Mouse (Mus musculus) layer of hippocampus, postnatal 36 days (tissue): ENCODE data around the gene Ncor2. TPM values are rescaled to one million over a fixed set of nuclear protein-coding genes. Genes with fewer than 3 reads are reported as not detected.

Experiments used
- DNase-seq, 2 experiments: peaks; one replicate each; pipeline ENCODE4 v3.0.0; 2022
- total RNA-seq, 2 experiments: library from RNA; stranded (reverse); gene quantifications; 2 replicates each; pipeline ENCODE4 v1.2.3; 2021

Ncor2 gene
- total RNA-seq, 2 experiments from 2014 or later, result 266 to 300 TPM

- no peak for DNase-seq
Observed at GRCm38 (mm10) chr5:125015576-125015975, 163.4 kb downstream of the Ncor2 start.

DNA sequence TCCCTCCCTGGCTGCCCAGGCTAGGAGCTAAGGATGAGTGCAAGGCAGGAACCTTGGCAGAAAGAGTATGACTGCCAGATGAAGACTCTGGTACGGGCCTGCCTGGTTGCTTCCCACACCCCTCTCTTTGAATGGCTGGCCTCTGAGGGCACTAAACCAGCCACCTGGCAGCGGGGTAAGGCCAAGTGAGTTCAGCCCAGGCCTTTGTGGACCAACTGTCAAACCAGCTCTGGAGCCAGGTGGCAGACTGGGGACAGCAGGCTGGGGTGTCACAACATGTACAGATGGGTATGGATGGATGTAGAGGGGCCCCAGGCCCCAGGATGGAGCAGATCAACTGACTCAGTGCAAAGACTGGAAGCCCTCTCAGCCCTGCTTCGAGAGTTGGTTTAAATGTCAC lies 164.0 kb downstream of the Ncor2 start:
- DNase-seq, result no peak

DNA sequence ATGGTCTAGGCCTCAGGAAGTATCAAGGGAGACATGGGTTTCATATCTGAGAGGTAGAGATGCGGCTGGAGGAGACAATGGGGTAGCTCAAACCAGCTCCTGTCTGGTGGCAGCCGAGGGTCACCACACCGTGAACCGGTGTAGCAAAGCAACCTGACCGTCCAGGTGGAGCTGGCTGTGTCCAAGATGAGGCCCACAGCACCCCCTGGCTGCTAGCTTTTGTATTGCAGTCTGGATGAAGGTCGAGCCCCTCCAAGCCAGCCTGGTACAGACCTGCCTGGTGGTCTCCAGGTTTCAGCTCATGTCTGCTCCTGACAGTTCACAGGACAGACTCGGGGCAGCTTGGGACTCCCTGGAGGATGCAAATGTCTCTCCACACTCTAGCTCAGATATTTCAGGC lies 164.5 kb downstream of the Ncor2 start:
- peak; percentile 57 to 61 for DNase-seq

- DNase-seq, result no peak
Observed at GRCm38 (mm10) chr5:125011628-125012027, 167.4 kb downstream of the Ncor2 start.

DNA sequence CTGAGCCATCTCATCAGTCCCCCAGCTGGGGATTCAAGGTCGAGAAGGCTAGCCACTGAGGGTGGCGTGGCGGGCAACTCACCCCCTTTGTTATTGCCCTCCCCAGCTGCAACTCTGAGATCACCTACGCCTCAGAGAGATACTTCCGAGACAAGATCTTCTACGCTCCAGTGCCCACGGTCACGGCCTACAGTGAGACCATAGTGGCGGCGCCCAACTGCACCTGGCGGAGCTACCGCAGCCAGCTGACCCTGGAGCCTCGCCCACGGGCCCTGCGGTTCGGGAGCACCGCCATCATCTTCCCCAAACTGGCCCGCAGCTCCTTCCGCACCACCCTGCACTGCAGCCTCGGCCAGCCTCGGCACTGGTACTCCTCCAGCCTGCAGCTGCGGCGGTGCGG lies 167.9 kb downstream of the Ncor2 start:
- no peak for DNase-seq

DNA sequence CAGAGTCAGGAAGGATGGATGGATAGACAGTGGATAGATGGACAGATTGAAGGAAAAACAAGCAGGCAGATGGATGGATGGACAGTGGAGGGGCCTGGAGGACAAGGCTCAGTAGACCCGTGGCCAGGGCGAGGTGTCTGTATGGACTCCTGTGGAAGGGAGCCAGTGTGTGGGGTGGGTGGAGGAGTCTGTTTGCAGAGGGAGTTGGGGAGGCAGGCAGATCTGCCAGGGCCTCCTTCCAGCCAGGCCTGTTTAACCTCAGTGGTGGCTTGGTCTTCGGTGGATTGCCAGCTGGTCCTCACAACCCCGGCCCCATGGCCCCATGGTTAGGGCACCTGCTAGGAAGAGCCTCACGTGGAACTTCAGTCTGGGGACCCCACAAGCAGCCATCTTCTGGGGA lies 172.1 kb downstream of the Ncor2 start:
- DNase-seq, result no peak

DNA sequence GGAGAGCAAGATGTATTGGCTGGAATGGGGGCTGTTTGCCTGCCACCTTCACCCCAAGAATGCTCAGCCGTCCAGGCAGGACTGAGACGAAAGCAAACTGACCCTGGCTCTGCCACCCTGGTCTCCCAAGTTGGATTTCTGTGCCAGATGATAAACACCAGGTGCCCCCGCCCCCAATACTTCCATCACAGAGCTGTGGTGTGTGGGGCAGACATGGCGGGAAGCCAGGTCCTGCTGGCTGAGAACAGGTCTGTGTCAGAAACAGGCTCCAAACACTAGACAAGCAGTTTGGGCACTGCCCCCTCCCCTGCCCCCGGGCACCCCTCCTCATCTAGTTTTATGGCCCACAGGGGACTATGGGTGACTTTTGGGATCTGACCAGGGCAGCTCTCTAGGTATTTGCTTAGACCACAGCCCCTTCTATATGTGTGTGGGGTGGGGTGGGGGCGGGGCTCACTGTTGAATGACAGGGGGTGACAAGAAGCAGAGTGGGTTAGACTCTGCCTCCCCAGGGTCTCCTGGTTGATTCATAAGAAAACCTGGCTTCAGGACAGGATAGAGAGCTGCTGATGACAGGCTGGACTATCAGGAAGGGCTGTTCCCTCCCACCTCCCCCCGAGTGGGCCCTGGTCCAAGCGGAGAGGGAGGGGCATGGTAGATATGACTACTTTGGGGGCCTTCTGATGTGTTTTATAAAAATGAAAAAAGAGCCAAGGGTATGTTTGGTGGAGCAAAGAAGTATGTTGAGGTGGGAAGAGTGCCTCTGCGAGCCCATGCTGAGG lies 173.0 kb downstream of the Ncor2 start:
- DNase-seq, result no peak

- no peak for DNase-seq
Observed at GRCm38 (mm10) chr5:125003873-125004255, 175.2 kb downstream of the Ncor2 start.

DNA sequence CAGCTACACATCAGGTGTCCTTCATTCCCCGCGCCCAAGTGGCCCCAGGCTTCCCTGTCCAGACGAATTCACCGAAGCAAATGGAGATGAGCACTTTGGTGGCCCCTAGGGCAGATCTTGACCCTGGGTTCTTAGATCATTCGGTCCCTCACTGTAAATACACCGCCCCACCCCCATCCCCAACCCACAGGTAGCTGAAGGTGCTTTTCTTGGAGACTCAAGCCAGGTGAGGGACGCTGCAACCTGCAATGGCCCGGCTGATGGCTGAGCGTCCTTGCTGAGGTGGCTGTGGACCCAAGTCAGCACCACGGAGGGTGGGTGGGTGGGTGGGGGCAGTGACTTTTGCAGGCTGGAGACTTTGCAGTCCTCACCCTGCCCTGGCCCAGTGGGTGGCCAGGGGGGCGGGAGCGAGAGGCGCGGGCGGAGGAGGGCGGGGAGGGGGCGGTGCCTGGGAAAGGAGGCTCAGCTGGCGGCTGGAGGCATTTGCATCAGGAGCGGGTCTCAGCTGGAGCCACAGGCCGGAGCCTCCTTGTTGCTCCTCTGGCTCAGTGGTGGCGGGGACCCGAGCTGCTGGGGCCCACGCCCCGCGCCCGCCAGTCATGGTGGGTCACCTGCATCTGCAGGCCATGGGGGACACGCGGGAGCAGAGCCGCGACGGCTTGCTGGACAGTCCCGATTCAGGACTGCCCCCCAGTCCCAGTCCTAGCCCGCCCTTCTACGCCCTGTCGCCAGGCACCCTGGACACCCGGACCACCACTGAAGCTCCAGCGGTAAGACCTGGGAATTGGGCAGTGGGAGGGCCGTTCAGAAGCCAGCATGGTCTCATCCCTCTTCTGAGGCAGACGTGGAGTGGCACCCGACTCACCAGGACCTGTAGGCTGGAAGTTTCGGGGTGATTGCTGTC lies 175.8 kb downstream of the Ncor2 start, which contains the start of gene Rflna:
Rflna (plus strand) TSS at position 253 of the 904 bp plus-strand sequence.
- no peak for DNase-seq

GRCm38 (mm10) chr5:125000756-125001250 lies 178.2 kb downstream of the Ncor2 start:
- DNase-seq, result no peak

DNA sequence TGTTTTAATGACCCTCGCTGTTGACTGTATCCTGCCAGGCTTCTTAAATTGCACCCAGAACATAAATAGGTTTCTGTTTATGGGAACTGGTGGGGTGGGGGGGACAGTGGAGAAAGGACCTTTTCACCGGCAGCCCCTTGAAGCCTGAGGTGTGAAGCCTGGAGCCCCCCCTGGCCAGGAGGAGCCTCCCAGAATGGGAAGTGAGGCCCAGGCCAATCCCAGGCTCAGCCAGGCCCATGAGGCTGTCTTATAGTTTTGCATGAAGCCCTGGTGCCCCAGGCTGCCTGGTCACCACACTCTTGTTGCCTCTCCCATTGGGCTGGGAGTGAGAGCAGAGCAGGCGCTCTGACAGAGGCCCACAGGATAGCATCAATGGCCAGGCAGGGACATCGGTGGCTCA lies 181.1 kb downstream of the Ncor2 start:
- no peak for DNase-seq

- DNase-seq, result peak; percentile 60 to 66
Observed at GRCm38 (mm10) chr5:124996816-124997215, 182.2 kb downstream of the Ncor2 start.

DNA sequence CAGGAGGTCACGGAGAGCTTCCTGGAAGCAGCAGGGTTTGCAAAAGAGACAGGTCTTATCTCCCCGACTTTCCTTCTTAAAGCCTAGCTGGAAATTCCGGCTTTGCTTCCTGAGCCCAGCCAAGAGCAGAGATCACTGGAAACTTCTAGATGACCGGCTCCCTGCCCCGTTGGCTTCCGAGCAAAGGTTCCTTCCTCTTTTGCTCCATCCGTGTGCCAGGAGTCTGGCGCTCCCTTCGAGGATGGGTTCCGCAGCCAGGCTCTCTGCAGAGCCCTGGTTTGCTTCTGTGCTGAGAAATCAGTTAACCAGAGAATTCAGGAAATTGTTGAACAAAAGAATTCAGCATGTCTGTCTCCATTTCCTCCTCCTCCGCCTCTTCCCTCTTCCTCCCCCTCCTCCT lies 186.1 kb downstream of the Ncor2 start:
- DNase-seq, result no peak

DNA sequence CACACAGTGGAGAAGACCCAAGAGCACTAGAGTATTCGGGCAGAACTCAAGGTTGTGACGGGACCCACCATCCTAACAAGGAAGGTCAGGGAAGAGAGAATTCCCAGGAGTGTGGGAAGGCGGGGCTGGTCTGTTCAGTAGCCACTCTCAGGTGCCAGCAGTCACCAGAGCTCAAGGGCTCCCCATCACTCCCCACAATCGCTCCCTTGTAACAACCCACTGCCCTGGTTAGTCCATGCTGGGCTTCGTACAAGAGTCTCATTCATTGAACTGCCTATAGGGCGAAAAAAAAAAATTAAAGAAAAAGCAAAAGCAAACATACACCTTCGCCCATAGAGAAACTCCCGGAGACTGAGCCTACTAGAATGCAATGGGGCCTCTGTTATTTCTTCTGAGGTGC lies 186.7 kb downstream of the Ncor2 start:
- DNase-seq, result no peak

DNA sequence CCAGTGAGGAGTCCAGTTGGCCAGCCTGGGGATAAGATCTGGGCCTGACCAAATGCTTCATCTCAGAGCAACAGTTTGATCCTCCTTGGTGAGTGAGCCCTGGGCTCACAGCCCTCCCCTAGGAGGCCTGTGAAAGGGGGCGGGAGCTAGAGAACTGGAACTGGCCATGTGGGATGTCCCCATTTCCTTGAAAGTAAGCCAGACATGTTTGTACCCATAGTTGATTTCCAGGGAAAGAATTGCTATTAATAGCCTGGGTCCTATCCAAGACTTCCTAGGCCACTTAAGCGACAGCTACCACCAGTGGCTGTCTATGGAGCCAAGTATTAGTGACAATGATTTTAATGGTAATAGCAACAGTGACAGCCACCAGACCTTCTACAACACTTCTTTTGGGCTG lies 189.3 kb downstream of the Ncor2 start:
- DNase-seq, result no peak

DNA sequence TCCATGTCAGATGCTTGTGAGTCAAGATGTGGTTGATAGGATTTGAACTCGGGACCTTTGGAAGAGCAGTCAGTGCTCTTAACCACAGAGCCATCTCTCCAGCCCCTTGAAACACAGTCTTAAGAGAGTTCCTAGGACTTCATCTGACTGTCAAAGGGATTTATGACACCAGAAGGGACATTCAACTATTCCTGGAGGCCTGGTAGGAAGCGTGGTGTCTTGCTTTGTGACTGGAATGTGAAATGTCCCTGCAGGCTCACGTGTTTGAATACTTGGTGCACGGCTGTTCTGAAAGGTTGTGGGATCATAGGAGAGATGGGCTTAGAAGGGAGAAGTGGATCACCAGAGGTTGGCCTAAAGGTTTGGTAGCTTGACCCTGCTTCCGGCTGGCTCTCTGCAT lies 192.4 kb downstream of the Ncor2 start:
- no peak for DNase-seq

- DNase-seq, result no peak
Observed at GRCm38 (mm10) chr5:124986222-124986621, 192.8 kb downstream of the Ncor2 start.

DNA sequence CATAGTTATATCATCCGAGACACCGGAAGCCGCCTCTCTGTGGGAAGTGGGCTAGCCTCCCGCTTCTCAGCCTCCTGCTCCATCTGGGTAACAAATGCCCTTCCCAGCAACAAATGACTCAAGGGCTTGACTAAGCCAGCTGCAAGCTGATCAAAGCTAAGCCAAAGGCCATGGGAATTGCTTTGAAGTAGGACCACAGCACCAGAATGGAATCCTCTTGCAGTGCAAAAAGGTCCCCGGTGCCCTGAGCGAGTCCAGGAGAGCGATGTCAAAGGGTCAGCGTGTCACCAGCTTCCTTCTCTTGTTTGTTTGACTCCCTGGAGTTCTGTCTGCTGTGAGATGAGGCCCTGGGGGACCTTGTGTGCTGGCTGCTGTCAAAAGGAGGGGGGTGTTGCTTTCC lies 209.2 kb downstream of the Ncor2 start:
- DNase-seq, result no peak

Other genes starting within 250 kb of the Ncor2 start
- under 1 TPM; 0.27 to 0.38 TPM for gene Rflna, start 176.0 kb downstream of the Ncor2 start, total RNA-seq
- 10 to 100 TPM; 32.1 to 32.8 TPM for gene Scarb1, start 161.9 kb upstream of the Ncor2 start, total RNA-seq
- not detected for gene Gm10382, start 210.1 kb upstream of the Ncor2 start, total RNA-seq
- 100 to 1,000 TPM; 766 to 814 TPM for gene Ubc, start 211.0 kb upstream of the Ncor2 start, total RNA-seq